Mouse (Mus musculus): ENCODE data around the gene Zbtb4.

GRCm38 (mm10) chr11:69823456-69823855, 57.7 kb downstream of the Zbtb4 start:
- TF ChIP-seq MAFK (IDR thresholded peaks at IDR 0.05; ENCODE audit: borderline replicate concordance, low read depth, low read length) (no peak), CTCF (IDR thresholded peaks at IDR 0.05 in 2 of 3, conservative IDR thresholded peaks at IDR 0.05 in 1 of 3; ENCODE audit: control insufficient read depth in 1 of 3, insufficient read depth in 1 of 3, low read depth in 2 of 3, low read length in 3 of 3, poor library complexity in 1 of 3, severe bottlenecking in 1 of 3) (no peak), RAD21 (IDR thresholded peaks at IDR 0.05; ENCODE audit: low read depth, low read length) (no peak), ZC3H11A (IDR thresholded peaks at IDR 0.05; ENCODE audit: low read depth, low read length) (no peak), BHLHE40 (IDR thresholded peaks at IDR 0.05; ENCODE audit: borderline replicate concordance, low read depth, low read length) (no peak), POLR2A (IDR thresholded peaks at IDR 0.05; ENCODE audit: control insufficient read depth in 1 of 2, insufficient read depth in 1 of 2, low read depth in 1 of 2, low read length in 2 of 2, poor library complexity in 1 of 2) (no peak), MYC (IDR thresholded peaks at IDR 0.05; ENCODE audit: low read depth, low read length) (no peak), USF1 (IDR thresholded peaks at IDR 0.05; ENCODE audit: low read depth, low read length) (no peak)

Data from MEL (cell line).